Mouse (Mus musculus) kidney, adult 2 months (tissue): ENCODE data around the gene Smc3.

Experiments
- CTCF ChIP-seq: fragments of 200-500 bp; conservative IDR thresholded peaks from 2 replicates; pipeline ENCODE4 v1.5.1; 2011; ENCODE audit warnings: low read depth, mild to moderate bottlenecking, control low read depth, low read length, moderate library complexity, mixed read lengths; ENCODE audit not compliant: insufficient read depth, insufficient read length
- POLR2A ChIP-seq: fragments of 200-500 bp; IDR thresholded peaks from one replicate; pipeline ENCODE4 v1.6.1; 2011; ENCODE audit warnings: low read depth, low read length, control low read depth

GRCm38 (mm10) chr19:53652267-53652666 is 52.1 kb downstream of the Smc3 start:
- TF ChIP-seq CTCF (no peak), POLR2A (no peak)
